Mouse (Mus musculus) CH12F3 (cell line): ENCODE results near the gene Capn8.
"Not testable (repeated sequence)": the region's sequence is repeated elsewhere in the genome, so short reads cannot be mapped to it uniquely, and the experiment has no call there.

Experiments
- in situ Hi-C: fragments of 300-500 bp; cut with MboI; formaldehyde crosslinking; loops from 2 replicates; pipeline ENCODE4 v1.14.3; 2020; ENCODE audit warnings: low sequenced_read_pairs

Gene Capn8

GRCm38 (mm10) chr1:182605330-182606150 is 40.7 kb downstream of the Capn8 start:
- in situ Hi-C loops: no loop called here

- in situ Hi-C loops: no loop called here
Observed at GRCm38 (mm10) chr1:182609701-182610335, 45.0 kb downstream of the Capn8 start.

- in situ Hi-C loops: no loop called here
Observed at GRCm38 (mm10) chr1:182615465-182615864, 50.7 kb downstream of the Capn8 start.

DNA sequence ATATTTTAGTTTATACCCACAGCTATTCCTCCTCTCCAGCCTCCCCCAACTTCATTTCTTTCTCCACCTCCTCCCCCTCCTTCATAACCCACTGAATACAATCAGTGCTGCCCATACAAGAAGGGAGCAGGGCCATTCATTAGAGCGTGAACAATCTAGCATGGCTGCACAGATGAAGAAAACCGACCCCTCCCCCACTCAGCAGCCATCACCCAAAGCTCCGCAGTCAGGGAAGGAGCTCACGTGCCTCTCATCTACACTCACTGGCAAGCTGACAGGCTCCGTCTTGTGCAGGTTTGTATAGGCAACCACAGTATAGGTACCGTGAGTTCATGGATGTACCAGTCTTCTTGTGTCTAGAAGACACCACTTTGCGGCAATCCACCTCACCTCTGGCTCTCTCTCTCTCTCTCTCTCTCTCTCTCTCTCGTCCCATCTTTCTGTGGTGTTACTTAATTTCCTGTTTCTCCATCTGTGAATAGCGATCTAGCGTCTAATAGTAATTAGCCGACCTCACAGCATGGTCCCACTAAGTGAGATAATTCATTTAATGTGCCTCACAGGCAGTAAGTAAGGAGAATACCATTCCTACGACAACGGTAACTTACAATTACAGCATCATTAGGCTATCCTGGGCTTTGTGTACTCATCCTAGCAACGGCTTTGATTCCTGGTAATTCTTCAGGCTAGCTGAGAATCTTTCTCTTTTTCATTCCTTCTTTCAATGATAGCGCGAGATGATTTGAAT is 53.6 kb downstream of the Capn8 start:
- in situ Hi-C loops: no loop called here

- in situ Hi-C loops: no loop called here
Observed at GRCm38 (mm10) chr1:182620470-182620869, 55.7 kb downstream of the Capn8 start.

DNA sequence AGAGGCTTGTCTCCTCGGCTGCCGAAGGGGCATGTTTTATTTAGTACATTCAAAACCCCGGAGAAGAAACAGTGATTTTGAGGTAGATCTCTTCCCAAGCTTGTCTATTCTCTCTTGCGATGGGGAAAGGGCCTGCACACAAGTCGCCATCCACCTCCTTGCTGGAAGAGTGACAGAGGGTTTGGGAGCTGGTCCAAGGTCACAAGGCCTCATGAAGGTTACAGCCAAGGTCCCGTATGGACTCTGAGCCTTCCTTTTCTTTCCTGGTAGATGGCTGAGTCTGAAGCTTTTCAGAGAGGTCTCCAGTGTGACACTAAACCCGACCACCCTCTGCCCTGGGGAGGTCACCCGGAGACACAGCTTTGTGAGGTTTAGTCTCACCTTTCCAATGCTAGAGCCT is 56.4 kb downstream of the Capn8 start:
- in situ Hi-C loops: no loop called here

GRCm38 (mm10) chr1:182626197-182626596 is 61.4 kb downstream of the Capn8 start:
- in situ Hi-C loops: no loop called here

DNA sequence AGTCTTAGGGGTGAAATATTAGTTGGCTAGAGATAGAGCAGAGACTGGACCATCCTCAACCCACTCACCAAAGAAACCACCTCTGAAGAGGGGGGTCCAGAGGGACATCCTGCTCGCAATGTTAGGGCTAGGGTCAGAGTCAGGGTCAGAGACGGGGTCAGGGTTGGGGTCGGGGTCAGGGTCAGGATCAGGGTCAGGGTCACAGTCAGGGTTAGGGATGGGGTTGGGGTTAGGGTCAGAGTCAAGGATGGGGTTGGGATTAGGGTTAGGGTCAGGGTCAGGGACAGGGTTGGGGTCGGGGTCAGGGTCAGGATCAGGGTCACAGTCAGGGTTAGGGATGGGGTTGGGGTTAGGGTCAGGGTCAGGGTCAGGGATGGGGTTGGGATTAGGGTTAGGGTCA is 64.4 kb downstream of the Capn8 start:
- in situ Hi-C loops: no loop called here

DNA sequence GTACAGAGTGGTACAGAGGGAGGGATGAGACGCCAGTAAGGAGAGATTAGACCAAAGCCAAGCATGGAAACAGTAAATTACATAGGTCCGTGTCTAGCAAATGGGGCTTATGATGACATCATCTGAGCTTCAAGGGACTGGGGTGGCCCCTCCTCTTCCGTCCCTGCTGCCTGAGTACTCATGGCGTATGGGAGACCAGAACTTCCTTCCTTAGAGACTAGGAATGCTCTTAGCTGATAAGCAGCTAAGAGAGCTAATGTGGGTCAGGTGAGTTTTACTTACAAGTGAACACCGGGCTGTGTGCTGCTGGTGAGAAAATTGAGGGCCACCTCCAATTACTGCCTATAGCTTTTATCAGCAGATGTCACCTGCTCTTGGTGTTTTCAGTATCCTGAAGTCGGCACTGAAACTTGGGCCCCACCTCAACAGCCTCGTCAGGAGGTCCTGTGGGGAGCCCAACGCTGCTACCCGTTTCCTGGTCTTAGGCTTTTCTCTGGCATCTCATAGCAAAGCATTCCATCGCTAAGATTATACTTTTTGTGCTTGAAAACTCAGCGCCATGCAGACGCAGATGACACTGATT is 69.0 kb downstream of the Capn8 start:
- in situ Hi-C loops: no loop called here

- in situ Hi-C loops: no loop called here
Observed at GRCm38 (mm10) chr1:182639016-182639415, 74.2 kb downstream of the Capn8 start.

DNA sequence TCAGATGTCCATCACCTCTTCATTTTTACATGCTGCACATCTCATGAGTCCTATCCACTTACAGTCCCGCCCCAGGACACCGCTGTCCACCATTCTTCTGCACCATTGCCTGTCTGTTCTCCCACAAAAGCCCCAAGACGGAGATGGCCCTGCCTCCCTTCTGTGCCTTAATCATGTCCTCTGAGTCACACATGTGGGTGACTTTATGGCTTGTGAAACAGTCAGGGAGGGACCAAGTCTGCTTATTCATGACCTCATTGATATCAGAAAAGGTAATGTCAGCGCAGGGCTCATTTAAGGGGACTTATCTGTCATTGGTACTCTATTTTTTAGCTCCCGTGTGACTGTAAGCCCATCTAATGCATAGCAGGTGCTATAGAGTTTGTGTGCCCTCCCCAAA is 74.6 kb downstream of the Capn8 start:
- in situ Hi-C loops: no loop called here

GRCm38 (mm10) chr1:182640094-182640493 is 75.3 kb downstream of the Capn8 start:
- in situ Hi-C loops: no loop called here

- in situ Hi-C loops: no loop called here
Observed at GRCm38 (mm10) chr1:182642779-182643178, 78.0 kb downstream of the Capn8 start.

- in situ Hi-C loops: not testable (repeated sequence)
Observed at GRCm38 (mm10) chr1:182644418-182644817, 79.6 kb downstream of the Capn8 start.

DNA sequence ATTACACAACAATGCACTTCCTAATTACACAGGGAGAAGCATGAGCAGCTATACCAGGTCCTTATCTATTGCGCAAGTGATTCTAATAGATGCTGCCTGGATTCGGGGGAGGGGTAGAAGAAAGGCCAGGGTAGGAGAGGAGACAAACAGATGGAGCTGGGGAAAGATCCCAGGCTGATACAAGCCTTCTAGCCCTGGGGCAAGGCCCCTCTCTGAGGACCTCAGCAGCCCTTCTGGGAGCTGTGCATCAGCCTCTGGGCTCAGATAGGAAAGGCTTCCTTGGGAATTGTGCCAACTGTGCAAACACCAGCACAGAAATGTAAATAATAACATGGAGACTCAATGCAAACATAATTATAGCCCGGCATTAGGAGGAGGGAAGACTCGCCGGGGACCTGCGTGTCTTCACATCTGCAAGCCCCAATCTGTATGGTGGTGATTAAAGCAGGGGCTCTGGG is 80.4 kb downstream of the Capn8 start:
- in situ Hi-C loops: no loop called here

DNA sequence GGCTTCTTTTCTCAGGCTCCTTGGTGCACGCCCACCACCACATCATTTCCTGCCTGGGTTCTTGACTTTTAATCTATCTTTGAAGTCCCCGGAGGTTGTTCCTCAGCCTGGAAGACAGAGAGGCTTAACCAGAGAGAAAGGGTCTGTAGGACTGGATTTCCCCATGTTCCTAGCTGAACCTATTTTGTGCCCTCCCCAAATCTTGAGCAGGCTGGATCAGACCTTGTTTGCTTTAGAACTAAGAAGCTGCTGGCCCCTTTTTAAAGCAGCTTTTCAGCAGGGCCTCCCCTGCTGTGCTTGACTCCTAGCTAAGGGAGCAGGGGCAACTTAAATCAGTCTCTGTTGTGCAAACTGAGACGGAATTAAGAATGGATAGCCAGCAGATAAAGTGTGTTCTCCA is 82.0 kb downstream of the Capn8 start:
- in situ Hi-C loops: no loop called here

- in situ Hi-C loops: no loop called here
Observed at GRCm38 (mm10) chr1:182657760-182658159, 93.0 kb downstream of the Capn8 start.

DNA sequence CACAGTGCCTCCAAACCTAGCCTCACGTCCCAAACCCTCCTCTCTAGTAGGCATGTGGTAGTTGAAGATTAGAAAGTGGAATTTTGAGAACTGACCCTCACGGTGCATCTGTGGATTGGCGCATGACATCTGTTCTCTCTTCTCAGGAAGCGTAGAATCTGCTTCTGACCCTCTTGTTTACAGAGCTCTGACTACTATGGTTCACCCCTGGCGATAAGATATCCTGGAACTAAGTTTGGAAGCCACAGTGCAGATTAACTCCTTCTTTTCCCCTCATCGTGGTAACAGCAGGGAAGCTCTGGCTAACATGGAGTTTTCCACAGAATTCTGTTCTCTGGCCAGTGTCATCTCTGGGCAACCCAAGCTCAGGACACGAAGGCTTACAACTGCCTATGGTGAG is 95.6 kb downstream of the Capn8 start:
- in situ Hi-C loops: no loop called here

- in situ Hi-C loops: no loop called here
Observed at GRCm38 (mm10) chr1:182663671-182664070, 98.9 kb downstream of the Capn8 start.

DNA sequence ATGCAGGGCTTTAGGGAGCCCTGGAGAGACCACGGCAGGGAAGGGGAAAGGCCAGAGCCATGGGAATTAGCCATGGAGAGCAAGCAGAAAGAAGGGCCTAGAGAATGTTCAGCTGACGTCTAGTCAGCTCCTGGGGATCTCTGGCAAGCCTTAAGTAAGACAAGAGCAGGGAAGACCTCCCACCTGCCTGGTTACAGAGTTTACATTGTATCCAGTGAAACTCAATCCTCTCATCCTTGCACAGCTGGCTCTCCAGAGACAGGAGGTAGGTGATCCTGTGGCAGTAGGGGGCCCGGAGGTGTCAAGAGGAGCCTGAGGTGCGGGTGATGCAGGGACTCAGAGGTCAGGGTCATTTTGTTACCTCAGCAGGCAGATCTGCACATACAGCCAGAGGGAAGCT is 100.0 kb downstream of the Capn8 start:
- in situ Hi-C loops: no loop called here

- in situ Hi-C loops: no loop called here
Observed at GRCm38 (mm10) chr1:182667281-182667680, 102.5 kb downstream of the Capn8 start.
